Mouse (Mus musculus) ES-CJ7 (cell line): ENCODE measurements at regions not wholly inside any gene's neighbourhood (a gene's known extent, or its start where the extent isn't known, plus 50 kb on each side); places are given as distances from the start of the nearest gene placed in this dataset.

Experiments
- DNase-seq: peaks from one replicate; pipeline ENCODE4 v3.0.0; 2011; ENCODE audit warnings: low read depth, low spot score

- DNase-seq, result no peak
Observed at GRCm38 (mm10) chr6:141027353-141027752, 221.7 kb upstream of the Pde3a start.

GRCm38 (mm10) chr6:141027787-141028186 lies 221.3 kb upstream of the Pde3a start:
- DNase-seq, result no peak

- no peak for DNase-seq
Observed at GRCm38 (mm10) chr6:141034824-141035223, 214.2 kb upstream of the Pde3a start.

GRCm38 (mm10) chr6:141041358-141041757 lies 207.7 kb upstream of the Pde3a start:
- DNase-seq, result no peak

- DNase-seq, result no peak
Observed at GRCm38 (mm10) chr6:141041781-141042625, 207.1 kb upstream of the Pde3a start.

- no peak for DNase-seq
Observed at GRCm38 (mm10) chr6:141048271-141048670, 200.8 kb upstream of the Pde3a start.

- DNase-seq, result no peak
Observed at GRCm38 (mm10) chr6:141050038-141050684, 198.9 kb upstream of the Pde3a start.

GRCm38 (mm10) chr6:141054026-141054425 lies 195.0 kb upstream of the Pde3a start:
- DNase-seq, result no peak

GRCm38 (mm10) chr6:141059250-141059916 lies 189.7 kb upstream of the Pde3a start:
- DNase-seq, result no peak

GRCm38 (mm10) chr6:141065724-141066123 lies 183.3 kb upstream of the Pde3a start:
- no peak for DNase-seq

- no peak for DNase-seq
Observed at GRCm38 (mm10) chr6:141068861-141069467, 180.1 kb upstream of the Pde3a start.

GRCm38 (mm10) chr6:141069896-141070295 lies 179.2 kb upstream of the Pde3a start:
- no peak for DNase-seq

GRCm38 (mm10) chr6:141071507-141071906 lies 177.6 kb upstream of the Pde3a start:
- DNase-seq, result no peak

- no peak for DNase-seq
Observed at GRCm38 (mm10) chr6:141091076-141091780, 157.8 kb upstream of the Pde3a start.

- DNase-seq, result no peak
Observed at GRCm38 (mm10) chr6:141091781-141092140, 157.3 kb upstream of the Pde3a start.

GRCm38 (mm10) chr6:141097338-141098122 lies 151.5 kb upstream of the Pde3a start:
- DNase-seq, result no peak

- no peak for DNase-seq
Observed at GRCm38 (mm10) chr6:141118287-141118686, 130.8 kb upstream of the Pde3a start.

- no peak for DNase-seq
Observed at GRCm38 (mm10) chr6:141126614-141127396, 122.3 kb upstream of the Pde3a start.

GRCm38 (mm10) chr6:141129596-141129995 lies 119.5 kb upstream of the Pde3a start:
- DNase-seq, result no peak

GRCm38 (mm10) chr6:141134176-141134575 lies 114.9 kb upstream of the Pde3a start:
- DNase-seq, result no peak
